Mouse (Mus musculus): ENCODE measurements at regions not wholly inside any gene's neighbourhood (a gene's known extent, or its start where the extent isn't known, plus 50 kb on each side); places are given as distances from the start of the nearest gene placed in this dataset.

DNA sequence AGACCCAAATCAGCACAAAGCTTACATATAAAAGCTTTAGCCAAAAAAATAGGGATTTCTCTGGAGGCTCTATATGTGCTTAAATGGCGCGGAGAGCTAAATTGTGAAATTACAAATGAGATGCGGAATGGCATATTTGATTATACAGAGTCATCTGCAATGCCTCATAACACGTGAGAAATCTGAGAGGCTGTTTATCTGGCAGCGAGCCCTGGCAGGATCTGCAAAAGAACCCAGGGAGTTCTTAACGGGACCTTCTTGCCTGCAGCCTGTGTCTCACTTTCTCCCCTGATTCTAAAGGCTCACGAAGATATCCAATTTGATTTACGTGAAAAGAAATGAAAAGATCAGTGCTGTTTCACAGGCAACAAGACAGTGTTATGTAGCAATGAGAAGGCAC lies 58.0 kb upstream of the Kirrel3 start:
- DNase-seq (ENCODE audit: low spot score) = no peak
